Mouse (Mus musculus): Measurements from ENCODE around the gene Pdgfra.

DNA sequence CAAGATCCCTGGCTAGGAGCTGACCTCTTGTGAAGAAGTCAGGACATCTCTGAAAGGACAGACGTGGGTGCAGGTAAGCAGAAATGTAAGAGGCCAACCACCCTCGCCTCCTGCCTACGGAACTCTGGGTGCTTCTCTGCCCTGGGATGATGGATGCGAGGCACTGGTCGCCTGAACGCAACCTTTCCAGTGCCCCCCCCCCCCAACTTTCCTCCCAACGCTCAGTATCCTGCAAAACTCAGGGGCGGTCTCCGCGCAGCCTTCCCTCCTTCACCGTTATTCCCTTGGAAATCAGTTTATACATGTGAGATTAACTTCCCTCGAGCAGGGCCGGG, 1.5 kb downstream of the Pdgfra start:
- TF ChIP-seq CTCF (IDR thresholded peaks at IDR 0.05; ENCODE audit: borderline replicate concordance, extremely low read depth, insufficient read depth, insufficient read length) (no peak), POLR2A (IDR thresholded peaks at IDR 0.05; ENCODE audit: borderline replicate concordance, extremely low read depth, insufficient read depth, insufficient read length, poor library complexity, severe bottlenecking) (no peak)
